Mouse (Mus musculus) stomach, adult 2 months (tissue): Measurements from ENCODE around the gene Il4i1. TPM values are rescaled to one million over a fixed set of nuclear protein-coding genes. Genes with fewer than 3 reads are reported as not detected.

Experiments used
- polyA plus RNA-seq: library from polyadenylated mRNA; depleted of rRNA; stranded (reverse); fragments of >200 nt; gene quantifications from 2 replicates; pipeline ENCODE4 v1.2.3, GENCODE M21; 2012; rRNA removed

The Il4i1 gene
- polyA plus RNA-seq, result 1.5 and 4.5 TPM in 2 replicates

DNA sequence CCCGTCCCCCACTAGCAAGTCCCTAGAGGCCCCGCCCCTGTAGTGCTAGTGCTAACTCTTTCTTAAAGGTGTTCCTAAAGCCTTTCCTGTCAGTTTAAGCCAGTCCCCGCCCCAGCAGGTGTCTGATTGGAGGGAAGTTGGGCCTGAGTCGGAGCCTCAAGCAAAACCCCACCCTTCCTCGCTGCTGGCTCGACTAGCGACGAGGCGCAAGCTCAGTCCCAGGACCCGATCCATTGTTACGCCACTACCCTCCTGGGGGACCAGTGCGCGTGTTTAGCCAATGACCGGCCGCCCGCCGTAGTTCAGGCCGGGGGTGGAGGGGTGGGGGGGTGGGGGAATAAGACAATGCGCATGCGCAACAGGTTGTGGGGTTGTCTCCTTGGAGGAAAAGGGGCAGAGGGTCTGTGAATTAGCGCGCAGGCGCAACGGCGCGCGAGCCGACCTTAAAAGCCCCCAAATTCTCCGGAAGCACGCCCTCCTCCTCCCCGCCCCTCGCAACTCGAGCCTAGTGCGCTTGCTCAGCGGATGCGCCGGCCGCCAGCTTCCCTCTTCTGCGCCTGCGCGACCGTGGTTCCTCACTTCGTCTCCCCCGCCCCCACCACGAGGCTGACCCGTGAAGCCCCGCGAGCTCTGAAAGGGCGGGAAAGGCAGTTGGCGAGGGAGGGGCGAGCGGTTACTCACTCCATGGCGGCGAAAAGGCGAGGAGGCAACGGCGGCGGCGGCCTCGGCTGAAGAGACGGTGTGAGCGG lies at the start of gene Il4i1, which contains the start of gene Nup62:
Il4i1 (plus strand) TSS at position 667 of the 749 bp plus-strand sequence.
Nup62 (plus strand) TSS at position 368 of the 749 bp plus-strand sequence.

DNA sequence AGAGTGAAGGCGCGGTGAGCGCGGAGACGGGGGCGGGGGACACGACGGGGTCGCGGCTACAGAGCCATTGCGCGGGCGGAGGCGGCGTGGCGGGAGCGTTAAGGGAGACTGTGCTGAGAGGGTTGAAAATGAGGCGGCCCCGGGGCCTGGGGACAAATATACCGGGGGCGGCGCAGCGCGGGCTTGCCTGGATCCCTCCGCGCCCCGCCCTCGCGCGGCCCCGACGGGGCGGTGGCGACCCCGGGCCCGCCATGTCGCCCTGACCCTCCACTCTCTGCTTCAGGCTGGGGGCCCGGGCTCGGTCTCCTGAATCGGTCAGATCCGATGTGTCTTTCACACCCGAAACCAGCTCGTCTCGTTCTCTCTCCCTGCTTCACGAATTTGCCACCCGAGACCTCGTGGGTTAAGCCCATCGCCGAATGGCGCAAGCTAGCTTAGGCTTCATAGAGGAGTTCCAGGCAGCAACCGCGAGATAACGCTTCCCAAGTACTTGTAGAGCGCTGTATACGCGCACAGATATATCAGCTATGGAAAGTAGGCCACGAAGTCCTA lies 359 bp downstream of the Il4i1 start, which contains the start of gene Atf5:
Atf5 (minus strand) TSS at position 189 of the 552 bp plus-strand sequence.

DNA sequence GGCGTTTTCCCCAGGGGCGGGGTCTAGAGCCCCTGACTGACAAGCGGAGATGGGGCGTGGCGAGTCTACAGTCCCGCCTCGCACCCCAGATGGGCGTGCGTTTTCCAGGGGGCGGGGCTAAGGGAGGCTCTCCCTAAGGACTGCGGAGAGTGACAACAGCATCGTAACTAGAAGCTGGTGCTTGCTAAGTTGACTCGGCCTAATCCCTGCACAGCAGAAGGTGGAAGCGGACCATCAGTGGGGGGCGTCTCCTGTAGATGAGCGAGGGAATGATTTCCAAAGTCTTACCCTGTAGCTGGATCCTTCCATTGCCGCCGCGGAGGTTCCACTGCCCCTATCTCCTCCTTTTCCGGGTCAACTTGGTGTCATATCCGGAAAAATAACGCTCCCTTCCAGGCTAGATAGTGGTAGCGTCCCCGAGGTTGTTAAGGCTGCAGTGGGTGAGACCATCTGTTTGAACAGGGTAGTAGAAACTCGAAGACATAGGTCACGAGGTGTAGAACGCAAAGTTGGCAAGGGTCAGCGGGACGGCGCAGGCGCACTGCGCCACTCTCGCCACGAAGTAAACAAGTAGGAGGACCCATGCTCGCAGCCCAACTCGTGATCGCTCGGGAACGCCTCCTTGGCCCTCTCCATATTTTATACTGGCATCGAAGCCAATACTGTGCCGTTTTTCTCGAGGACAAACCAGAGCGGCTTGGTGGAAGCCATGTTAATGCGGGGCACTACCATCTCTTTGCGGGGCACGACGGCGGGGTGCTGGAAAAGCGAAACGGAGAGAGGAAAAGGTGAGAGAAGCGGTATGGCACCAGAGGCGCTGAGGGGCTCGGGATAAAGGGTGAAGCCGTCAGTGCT lies 32.6 kb downstream of the Il4i1 start, which contains the start of the genes Akt1s1 and Tbc1d17:
Akt1s1 (plus strand) TSS at position 431 of the 855 bp plus-strand sequence.
Tbc1d17 (minus strand) TSS at position 519 of the 855 bp plus-strand sequence.

DNA sequence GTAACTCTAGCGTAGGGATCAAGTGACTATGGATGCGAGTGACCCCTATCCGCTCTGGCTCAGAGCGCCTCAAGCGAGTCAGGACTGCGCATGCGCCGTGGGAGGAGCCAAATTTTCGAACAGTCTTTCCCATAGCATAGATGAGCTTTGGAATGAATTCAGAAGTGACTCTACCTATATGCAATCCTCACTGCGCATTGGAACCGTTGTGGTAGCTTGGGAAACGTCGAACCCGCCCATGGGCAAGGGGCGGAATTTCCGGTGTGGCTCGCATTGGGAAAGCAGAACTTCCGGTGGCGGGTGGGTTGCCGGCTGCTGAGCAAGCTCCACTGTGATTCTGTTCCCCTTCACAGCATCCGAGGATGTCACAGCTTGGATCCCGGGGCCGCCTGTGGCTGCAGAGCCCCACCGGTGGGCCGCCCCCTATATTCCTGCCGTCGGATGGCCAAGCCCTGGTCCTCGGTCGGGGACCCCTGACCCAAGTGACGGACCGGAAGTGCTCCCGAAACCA lies 40.9 kb downstream of the Il4i1 start, which contains the start of gene Pnkp:
Pnkp (plus strand) TSS at position 98 of the 511 bp plus-strand sequence.

DNA sequence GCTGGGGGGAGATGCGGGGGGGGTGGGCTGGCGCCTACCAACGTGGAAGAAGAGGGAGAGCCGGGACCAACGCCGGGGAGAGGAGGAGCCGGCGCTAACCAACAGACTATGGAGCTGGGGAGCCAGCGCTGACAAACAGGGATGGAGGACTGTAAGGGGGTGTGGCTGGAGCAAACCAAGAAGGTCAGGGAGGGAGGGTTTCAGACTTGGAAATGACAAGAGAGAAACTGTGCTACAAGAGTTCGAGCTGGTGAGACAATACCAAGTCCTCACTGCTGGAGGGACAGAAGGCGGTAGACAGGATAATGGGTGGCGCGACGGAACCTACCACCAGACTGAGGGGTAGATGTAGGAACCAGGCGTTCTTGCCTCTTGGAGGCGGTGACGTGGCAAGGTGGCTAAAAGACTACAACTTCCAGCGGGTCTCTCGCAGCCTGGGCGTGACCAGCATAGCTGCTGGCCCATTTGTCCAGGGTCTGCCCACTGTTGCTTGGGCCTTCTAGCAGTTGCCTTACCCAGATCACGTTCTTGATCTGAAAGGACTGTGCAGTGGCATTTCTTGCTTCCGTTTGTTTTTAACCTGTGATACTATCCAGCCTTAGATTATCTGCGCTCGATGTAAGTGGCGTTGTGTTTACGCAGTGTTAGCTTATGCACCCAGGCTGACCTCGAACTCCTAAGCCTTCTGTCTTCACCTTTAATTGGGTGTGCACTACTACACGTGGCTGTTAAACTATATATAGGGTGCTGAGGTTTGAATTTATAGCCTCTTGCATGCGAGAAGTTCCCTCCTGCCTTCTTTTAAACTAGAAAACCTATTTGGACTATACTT lies 53.7 kb downstream of the Il4i1 start, which contains the start of gene Ptov1:
Ptov1 (minus strand) TSS at position 92 of the 832 bp plus-strand sequence.

Other genes starting within 250 kb of the Il4i1 start
- 1.3 and 2.4 TPM in 2 replicates for gene Napsa, start 244.0 kb upstream of the Il4i1 start, polyA plus RNA-seq
- gene Kcnc3, start 225.7 kb upstream of the Il4i1 start, polyA plus RNA-seq, result 2.1 and 2.2 TPM in 2 replicates
- 37.3 and 39.8 TPM in 2 replicates for gene Myh14, start 145.5 kb upstream of the Il4i1 start, polyA plus RNA-seq
- gene Izumo2, start 107.6 kb upstream of the Il4i1 start, polyA plus RNA-seq, result not detected in 2 replicates
- gene Vrk3, start 68.0 kb upstream of the Il4i1 start, polyA plus RNA-seq, result 12.6 and 15.6 TPM in 2 replicates
- gene Zfp473, start 65.3 kb upstream of the Il4i1 start, polyA plus RNA-seq, result 0.02 TPM in 1 of 2 replicates, not detected in the other
- 35.4 and 38.0 TPM in 2 replicates for gene Nup62, start 299 bp upstream of the Il4i1 start, polyA plus RNA-seq
- gene Atf5, start 271 bp downstream of the Il4i1 start, polyA plus RNA-seq, result 166 and 337 TPM in 2 replicates
- gene Akt1s1, start 32.6 kb downstream of the Il4i1 start, polyA plus RNA-seq, result 92.9 and 317 TPM in 2 replicates
- gene Tbc1d17, start 32.7 kb downstream of the Il4i1 start, polyA plus RNA-seq, result 50.9 and 54.2 TPM in 2 replicates
- gene Pnkp, start 40.8 kb downstream of the Il4i1 start, polyA plus RNA-seq, result 25.5 and 34.7 TPM in 2 replicates
- gene Ptov1, start 53.4 kb downstream of the Il4i1 start, polyA plus RNA-seq, result 136 and 176 TPM in 2 replicates
- 129 and 224 TPM in 2 replicates for gene Med25, start 76.3 kb downstream of the Il4i1 start, polyA plus RNA-seq
- 47.7 and 54.0 TPM in 2 replicates for gene Fuz, start 79.7 kb downstream of the Il4i1 start, polyA plus RNA-seq
- gene Ap2a1, start 113.1 kb downstream of the Il4i1 start, polyA plus RNA-seq, result 46.2 and 50.4 TPM in 2 replicates
- gene Tsks, start 126.8 kb downstream of the Il4i1 start, polyA plus RNA-seq, result not detected in 2 replicates
- gene Cpt1c, start 158.5 kb downstream of the Il4i1 start, polyA plus RNA-seq, result 8.3 and 10.7 TPM in 2 replicates
- 35.4 and 37.3 TPM in 2 replicates for gene Prmt1, start 170.2 kb downstream of the Il4i1 start, polyA plus RNA-seq
- gene Irf3, start 181.3 kb downstream of the Il4i1 start, polyA plus RNA-seq, result 42.0 and 48.4 TPM in 2 replicates
- gene Bcl2l12, start 182.3 kb downstream of the Il4i1 start, polyA plus RNA-seq, result 15.0 and 16.7 TPM in 2 replicates
- gene Scaf1, start 200.0 kb downstream of the Il4i1 start, polyA plus RNA-seq, result 39.9 and 41.0 TPM in 2 replicates
- 83.5 and 105 TPM in 2 replicates for gene Rras, start 201.6 kb downstream of the Il4i1 start, polyA plus RNA-seq
- gene Prr12, start 236.5 kb downstream of the Il4i1 start, polyA plus RNA-seq, result 6.7 and 6.9 TPM in 2 replicates
- 34.9 and 38.4 TPM in 2 replicates for gene Nosip, start 246.0 kb downstream of the Il4i1 start, polyA plus RNA-seq
- gene Prrg2, start 246.3 kb downstream of the Il4i1 start, polyA plus RNA-seq, result 87.1 and 134 TPM in 2 replicates